Mouse (Mus musculus): ENCODE results near the gene Atxn2. TPM values are rescaled to one million over a fixed set of nuclear protein-coding genes. Genes with fewer than 3 reads are reported as not detected.
"Not testable (repeated sequence)": the region's sequence is repeated elsewhere in the genome, so short reads cannot be mapped to it uniquely, and the experiment has no call there.

Gene Atxn2
- polyA plus RNA-seq, 1 experiment from 2014 or later, result 77.1 TPM

DNA sequence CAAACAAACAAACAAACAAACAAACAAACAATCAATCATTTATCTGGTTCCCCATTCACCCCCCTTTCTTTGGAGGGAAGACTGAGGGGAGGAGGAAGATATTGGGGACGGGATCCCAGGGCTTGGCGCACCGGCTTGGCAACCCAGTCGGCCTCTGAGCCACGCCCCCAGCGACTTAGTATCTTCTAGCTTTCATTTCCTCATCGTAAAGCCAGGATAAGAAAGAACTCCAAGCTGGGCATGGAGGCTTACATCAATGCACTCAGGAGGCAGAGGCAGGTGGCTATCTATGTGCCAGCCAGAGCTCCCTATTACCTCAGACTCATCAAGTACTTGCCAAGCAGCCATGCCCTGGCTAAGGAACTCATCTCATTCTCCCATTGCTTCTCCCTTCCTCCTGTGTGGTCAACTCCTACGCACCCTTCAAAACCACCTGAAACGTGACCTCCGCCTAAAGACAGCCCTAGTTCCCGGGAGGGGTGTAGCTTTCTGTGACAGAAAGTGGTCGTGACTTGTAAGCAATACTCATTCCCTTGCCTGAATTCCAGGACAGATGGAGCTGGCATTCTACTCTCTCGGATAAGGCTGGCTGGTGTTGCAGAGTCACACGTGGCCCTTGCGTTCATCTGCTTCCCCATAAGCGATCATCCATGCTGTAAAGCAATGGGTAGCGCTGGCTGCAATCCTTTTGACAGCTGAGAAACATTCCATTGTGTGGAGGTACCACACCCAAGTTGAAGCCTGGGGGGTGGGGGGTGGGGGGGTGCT lies 132.2 kb downstream of the Atxn2 start:
- H3K27ac ChIP-seq, result no peak overlapping the region
- 16% methylated on average over 17 of the region's 17 CpGs for WGBS
- ATAC-seq (ENCODE audit: low FRiP score), result no peak
- H3K4me2 ChIP-seq, result peak overlapping the region; percentile 84
- H3K9me3 ChIP-seq, result no peaks in the 10 kb centered on the region
- peaks cover 72% of the 10 kb centered on the region for H3K27me3 ChIP-seq
- 0 out of 2 replicates have a peak overlapping the region, but pooled peaks have one; percentile 52 for H3K9ac ChIP-seq
- peak overlapping the region; percentile 45 for H3K4me3 ChIP-seq (replicated peaks)
- no peaks in the 10 kb centered on the region for H3K36me3 ChIP-seq (replicated peaks)
- H3K4me1 ChIP-seq, result peaks cover 26% of the 10 kb centered on the region

DNA sequence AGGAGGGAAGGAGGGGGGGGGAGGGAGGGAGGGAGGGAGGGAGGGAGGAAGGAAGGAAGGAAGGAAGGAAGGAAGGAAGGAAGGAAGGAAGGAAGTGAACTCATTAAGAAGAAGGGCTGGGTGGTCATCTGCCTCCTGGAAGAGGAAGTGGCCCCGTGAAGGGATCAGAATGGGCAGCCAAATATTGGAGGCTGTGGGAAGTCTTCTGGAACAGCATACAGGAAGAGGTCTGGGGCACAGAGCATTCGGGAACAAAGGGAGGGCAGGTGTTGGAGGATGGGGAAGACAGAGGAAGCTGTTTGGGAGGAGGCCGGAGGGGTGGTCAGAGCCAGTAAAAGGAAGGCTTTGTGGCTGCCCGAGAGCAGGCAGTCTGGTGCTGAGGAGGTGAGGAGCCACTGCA lies 134.2 kb downstream of the Atxn2 start:
- Histone ChIP-seq H3K36me3 (replicated peaks) (no peaks in the 10 kb centered on the region), H3K4me3 (replicated peaks) (no peak overlapping the region), H3K4me2 (no peak overlapping the region), H3K27me3 (peaks cover 55% of the 10 kb centered on the region), H3K4me1 (peaks cover 29% of the 10 kb centered on the region), H3K9ac (no peak overlapping the region; the same call in 1 of the 2 replicates), H3K9me3 (no peaks in the 10 kb centered on the region), H3K27ac (no peak overlapping the region)
- no peak for ATAC-seq (ENCODE audit: low FRiP score)
- WGBS, result 39% methylated on average over 4 of the region's 4 CpGs

DNA sequence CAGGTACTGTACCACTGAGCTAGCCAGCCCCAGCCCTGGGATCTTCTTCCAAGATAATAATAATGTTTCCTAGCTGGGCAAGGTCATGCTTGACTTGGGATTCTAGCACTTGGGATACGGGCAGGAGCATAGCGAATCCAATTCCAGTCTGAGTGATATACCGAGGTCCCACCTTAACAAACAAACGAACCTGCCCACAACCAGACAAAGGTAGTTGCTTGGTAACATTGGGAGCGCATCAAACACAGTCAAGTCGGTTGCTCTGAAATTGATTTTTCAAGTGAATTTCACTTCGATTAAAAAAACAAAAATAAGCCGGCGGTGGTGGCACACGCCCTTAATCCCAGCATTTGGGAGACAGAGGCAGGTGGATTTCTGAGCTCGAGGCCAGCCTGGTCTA lies 135.2 kb downstream of the Atxn2 start:
- peaks cover 38% of the 10 kb centered on the region for H3K4me1 ChIP-seq
- no peak overlapping the region for H3K4me3 ChIP-seq (replicated peaks)
- H3K27me3 ChIP-seq, result peaks cover 49% of the 10 kb centered on the region
- no peak overlapping the region for H3K9ac ChIP-seq
- no peak overlapping the region for H3K4me2 ChIP-seq
- peaks cover 4% of the 10 kb centered on the region for H3K36me3 ChIP-seq (replicated peaks)
- H3K9me3 ChIP-seq, result no peaks in the 10 kb centered on the region
- WGBS, result 84% methylated on average over 11 of the region's 11 CpGs
- no peak for ATAC-seq (ENCODE audit: low FRiP score)
- no peak overlapping the region for H3K27ac ChIP-seq

DNA sequence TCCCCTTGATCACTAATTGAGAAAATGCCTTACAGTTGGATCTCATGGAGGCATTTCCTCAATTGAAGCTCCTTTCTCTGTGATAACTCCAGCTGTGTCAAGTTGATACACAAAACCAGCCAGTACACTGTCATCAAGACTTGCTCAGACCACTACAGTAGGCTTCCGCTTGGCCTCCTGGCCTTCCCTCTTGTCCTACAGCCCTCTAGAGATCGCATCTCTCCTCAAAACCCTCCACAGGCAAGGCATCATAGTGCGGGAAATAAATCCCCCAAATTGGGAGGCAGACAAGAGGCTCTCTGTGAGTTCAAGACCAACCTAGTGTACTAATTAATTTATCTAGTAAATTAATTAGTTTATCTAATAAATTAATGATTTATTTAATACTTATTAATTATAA lies 136.1 kb downstream of the Atxn2 start:
- WGBS, result 80% methylated on average over 3 of the region's 3 CpGs
- H3K27ac ChIP-seq; ATAC-seq (ENCODE audit: low FRiP score); H3K4me2 ChIP-seq; H3K9ac ChIP-seq; H3K9me3 ChIP-seq; H3K4me3 ChIP-seq (replicated peaks): not testable (repeated sequence)
- peaks cover 40% of the 10 kb centered on the region for H3K27me3 ChIP-seq
- peaks cover 41% of the 10 kb centered on the region for H3K4me1 ChIP-seq
- peaks cover 14% of the 10 kb centered on the region for H3K36me3 ChIP-seq (replicated peaks)

DNA sequence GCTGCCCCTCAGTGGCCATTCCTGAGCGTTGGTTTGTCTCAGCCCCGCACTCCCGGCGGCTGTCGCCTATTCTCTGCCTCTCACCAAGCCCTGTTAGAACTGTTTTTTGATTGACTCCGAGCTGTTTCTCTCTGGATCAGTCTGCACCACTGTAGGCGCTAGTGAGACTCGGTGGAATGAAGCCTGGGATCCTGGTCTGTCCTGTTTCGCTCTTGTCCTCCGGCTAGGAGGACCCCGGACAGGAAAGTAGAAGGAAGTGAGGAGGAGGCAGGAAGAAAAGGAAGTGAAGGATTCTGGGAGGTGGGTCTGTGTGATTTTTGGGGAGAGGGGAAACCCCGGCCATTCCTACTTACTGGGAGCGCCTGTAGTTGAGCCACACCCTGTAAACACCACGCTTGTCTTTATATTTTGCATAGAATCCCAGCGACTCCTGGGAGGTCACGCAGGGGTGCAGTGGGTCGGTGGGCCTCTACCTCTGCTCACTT lies 136.9 kb downstream of the Atxn2 start:
- Histone ChIP-seq H3K4me3 (replicated peaks) (peak overlapping the region; percentile 92), H3K27me3 (peaks cover 34% of the 10 kb centered on the region), H3K9ac (peak overlapping the region; percentile 80), H3K36me3 (replicated peaks) (peaks cover 22% of the 10 kb centered on the region), H3K4me2 (peak overlapping the region; percentile 69), H3K4me1 (peaks cover 34% of the 10 kb centered on the region), H3K9me3 (no peaks in the 10 kb centered on the region), H3K27ac (peak overlapping the region; percentile 70)
- ATAC-seq (ENCODE audit: low FRiP score), result no peak
- under 1% methylated on average over 17 of the region's 17 CpGs for WGBS

DNA sequence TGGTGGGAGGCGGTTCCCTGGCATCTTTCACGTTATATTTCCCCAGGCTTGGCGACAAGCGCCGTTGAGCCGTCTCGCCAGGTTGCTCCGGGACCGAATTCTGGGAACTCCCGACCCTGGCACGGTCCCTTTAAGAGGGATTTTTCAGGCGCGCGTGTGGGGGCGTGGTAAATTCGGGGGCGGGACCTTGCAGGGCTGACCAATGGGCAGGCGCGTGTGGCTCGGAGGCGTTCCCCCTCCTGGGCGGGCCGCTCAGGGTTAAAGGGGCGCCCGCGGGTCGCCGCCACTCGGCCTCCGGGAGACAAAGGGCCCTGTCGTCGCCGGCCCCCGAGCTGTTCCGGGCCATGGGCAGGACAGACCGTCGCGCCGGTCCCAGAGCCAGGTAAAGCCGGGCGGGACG lies 137.6 kb downstream of the Atxn2 start, which contains the start of gene Pheta1:
Pheta1 (plus strand) TSS at position 242 of the 400 bp plus-strand sequence.
- Histone ChIP-seq H3K9me3 (no peaks in the 10 kb centered on the region), H3K4me1 (peaks cover 34% of the 10 kb centered on the region), H3K36me3 (replicated peaks) (peaks cover 29% of the 10 kb centered on the region), H3K9ac (peak within 1 kb of the TSS; percentile 80), H3K4me2 (peak within 1 kb of the TSS; percentile 69), H3K27me3 (peaks cover 27% of the 10 kb centered on the region), H3K27ac (peak within 1 kb of the TSS; percentile 73), H3K4me3 (replicated peaks) (peak within 1 kb of the TSS; percentile 92)
- peak; percentile 94 for ATAC-seq (ENCODE audit: low FRiP score)
- WGBS, result under 1% methylated on average over 41 of the region's 42 CpGs

DNA sequence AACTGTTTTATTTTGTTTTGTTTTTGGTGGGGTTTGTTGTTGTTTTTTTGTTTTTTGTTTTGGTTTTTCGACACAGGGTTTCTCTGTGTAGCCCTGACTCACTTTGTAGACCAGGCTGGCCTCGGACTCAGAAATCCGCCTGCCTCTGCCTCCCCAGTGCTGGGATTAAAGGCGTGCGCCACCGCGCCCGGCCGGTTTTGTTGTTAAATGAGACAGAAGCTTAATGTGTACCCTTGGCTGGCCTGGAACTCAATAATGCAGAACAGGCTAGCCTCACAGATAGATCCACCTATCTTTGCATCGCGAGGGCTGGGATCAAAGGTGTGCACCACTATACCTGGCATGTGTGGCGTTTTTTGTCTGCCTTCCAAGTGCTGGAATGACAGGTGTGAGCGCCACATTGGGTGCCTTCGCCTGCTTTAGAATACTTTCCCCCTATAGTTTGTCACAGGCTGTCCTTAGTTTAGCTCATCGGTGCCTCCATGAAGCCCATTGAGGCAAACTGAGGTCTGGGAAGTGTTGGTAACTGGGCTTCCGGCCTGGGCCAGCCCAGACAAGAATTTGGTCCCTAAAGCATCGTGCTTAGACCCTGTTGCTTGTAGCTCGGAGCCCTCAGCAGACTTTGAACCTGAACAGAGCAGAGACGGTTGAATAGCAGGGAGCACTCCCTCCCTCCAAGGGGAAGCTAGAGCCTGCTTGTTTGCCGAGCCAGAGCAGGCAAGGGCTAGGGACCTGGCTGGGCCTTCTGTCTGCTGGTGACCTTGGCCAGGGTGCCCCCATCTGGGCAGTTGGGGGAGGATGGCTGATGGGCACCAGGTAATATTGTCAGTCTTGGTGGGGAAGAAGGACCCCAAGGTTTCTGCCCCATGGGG lies 138.6 kb downstream of the Atxn2 start:
- peaks cover 44% of the 10 kb centered on the region for H3K4me1 ChIP-seq

DNA sequence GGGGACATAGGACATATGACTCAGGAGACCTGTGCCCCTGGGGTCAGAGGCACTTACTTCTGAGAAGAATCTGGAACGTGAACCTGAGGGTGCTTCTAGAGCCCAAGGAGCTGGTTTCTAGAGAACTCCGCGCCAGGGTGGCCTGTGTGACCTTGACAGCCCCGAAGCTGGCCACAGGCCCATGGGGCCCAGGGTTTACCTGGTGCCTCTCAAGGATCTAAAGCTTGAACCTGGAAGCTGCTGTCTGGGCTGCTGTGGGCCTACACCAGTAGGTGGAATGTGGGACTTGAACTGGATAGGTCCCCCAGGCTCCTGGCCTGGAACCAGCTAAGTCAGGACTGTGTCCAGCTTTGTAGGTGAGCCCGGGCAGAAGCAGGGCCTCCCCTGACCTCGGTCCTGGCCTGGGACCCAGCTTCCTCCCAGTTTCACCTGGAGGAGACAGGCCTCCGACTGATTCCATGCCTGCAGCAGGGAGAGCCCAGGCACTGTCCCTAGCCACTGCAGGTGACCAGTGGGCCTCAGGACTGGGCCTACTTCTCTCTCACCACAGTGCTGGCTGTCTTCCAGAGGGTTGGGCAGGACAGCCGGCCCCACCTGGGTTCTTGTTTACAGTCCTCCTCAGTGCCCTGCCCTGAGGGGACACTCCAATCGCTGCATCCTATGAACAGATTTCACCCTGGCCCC lies 142.4 kb downstream of the Atxn2 start:
- H3K27ac ChIP-seq, result peak overlapping the region; percentile 56; the same call in 1 of the 2 replicates
- H3K4me3 ChIP-seq (replicated peaks), result no peak overlapping the region
- no peak overlapping the region for H3K4me2 ChIP-seq
- H3K9me3 ChIP-seq, result no peaks in the 10 kb centered on the region
- H3K27me3 ChIP-seq, result no peaks in the 10 kb centered on the region
- H3K4me1 ChIP-seq, result peaks cover 38% of the 10 kb centered on the region
- 89% methylated on average over 9 of the region's 9 CpGs for WGBS
- H3K36me3 ChIP-seq (replicated peaks), result peaks cover 45% of the 10 kb centered on the region
- H3K9ac ChIP-seq, result no peak overlapping the region
- no peak for ATAC-seq (ENCODE audit: low FRiP score)

More for the DNA sequence above, 138.6 kb downstream of the Atxn2 start:
- H3K27me3 ChIP-seq, result peaks cover 18% of the 10 kb centered on the region
- H3K4me2 ChIP-seq, result peak overlapping the region; percentile 69
- peak overlapping the region; percentile 80 for H3K9ac ChIP-seq
- 44% methylated on average over 20 of the region's 20 CpGs for WGBS
- H3K9me3 ChIP-seq, result no peaks in the 10 kb centered on the region
- H3K36me3 ChIP-seq (replicated peaks), result peaks cover 38% of the 10 kb centered on the region
- no peak for ATAC-seq (ENCODE audit: low FRiP score)
- peak overlapping the region; percentile 92 for H3K4me3 ChIP-seq (replicated peaks)
- no peak overlapping the region for H3K27ac ChIP-seq

DNA sequence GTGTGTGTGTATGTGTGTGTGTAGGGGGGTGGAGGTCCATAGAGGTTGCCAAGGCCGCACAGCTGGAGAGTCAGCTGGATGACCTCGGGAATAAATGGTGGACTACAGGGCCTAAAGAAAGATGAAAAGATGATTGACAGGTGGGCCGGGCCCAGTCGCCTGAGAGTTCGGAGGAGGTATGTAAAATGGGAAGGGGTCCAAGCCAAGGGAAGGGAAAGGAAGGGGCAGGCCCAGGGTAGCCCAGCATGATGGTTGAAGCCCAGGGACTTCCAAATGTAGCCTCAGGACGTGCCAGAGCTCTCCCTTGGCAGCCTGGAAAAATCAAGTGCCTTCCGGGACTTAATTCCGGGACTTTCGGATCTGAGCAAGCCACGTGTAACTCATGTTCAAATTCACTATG lies 143.6 kb downstream of the Atxn2 start:
- Histone ChIP-seq H3K27ac (no peak overlapping the region), H3K4me3 (replicated peaks) (no peak overlapping the region), H3K27me3 (no peaks in the 10 kb centered on the region), H3K36me3 (replicated peaks) (peaks cover 48% of the 10 kb centered on the region), H3K4me2 (no peak overlapping the region), H3K9ac (no peak overlapping the region), H3K4me1 (peaks cover 34% of the 10 kb centered on the region), H3K9me3 (no peaks in the 10 kb centered on the region)
- ATAC-seq (ENCODE audit: low FRiP score), result no peak
- 60% methylated on average over 10 of the region's 10 CpGs for WGBS

DNA sequence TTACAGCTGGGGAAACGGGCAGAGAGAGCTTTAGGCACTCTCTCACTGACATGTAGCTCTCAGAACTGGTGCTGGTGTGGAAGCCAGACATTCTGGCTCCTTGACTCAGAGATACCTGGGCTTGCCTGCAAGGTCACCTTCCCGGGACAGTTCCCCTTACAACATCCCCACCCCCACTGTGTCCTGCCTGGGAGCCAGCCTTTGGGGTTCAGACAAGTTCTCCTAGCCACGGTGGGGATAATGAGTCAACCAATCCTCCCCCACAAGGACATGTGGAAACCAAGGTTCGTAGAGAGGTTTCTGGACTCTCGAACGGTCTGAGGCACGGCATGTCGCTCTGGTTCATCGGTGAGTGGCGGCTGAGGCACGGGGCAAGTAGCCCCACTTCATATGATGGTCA lies 145.6 kb downstream of the Atxn2 start:
- no peaks in the 10 kb centered on the region for H3K27me3 ChIP-seq
- no peak overlapping the region for H3K4me2 ChIP-seq
- 89% methylated on average over 11 of the region's 11 CpGs for WGBS
- H3K9ac ChIP-seq, result no peak overlapping the region
- no peak overlapping the region for H3K27ac ChIP-seq
- peaks cover 6% of the 10 kb centered on the region; the same call in 1 of the 2 replicates for H3K9me3 ChIP-seq
- peaks cover 15% of the 10 kb centered on the region for H3K4me1 ChIP-seq
- no peak for ATAC-seq (ENCODE audit: low FRiP score)
- H3K4me3 ChIP-seq (replicated peaks), result no peak overlapping the region
- H3K36me3 ChIP-seq (replicated peaks), result peaks cover 49% of the 10 kb centered on the region

DNA sequence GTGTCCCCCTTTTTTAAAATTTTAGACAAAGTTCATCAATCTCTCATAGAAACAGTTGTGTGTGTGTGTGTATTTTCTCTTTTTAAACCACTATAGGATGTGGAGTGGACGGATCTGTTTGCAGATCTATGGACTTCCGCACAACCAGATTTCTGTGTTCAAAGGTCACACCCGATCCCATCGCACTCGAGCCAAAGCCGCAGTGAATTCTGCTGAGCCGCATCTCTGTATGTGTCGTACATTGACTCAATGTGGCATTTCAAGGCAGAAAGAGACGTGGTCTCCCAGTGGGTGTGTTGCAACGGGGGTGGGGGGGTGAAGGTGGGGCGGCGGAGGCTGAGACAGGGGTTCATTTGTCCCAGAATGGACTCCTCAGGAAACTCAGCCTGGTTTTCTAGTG lies 147.3 kb downstream of the Atxn2 start:
- peaks cover 6% of the 10 kb centered on the region; the same call in 1 of the 2 replicates for H3K9me3 ChIP-seq
- H3K4me2 ChIP-seq, result no peak overlapping the region
- peaks cover 15% of the 10 kb centered on the region for H3K4me1 ChIP-seq
- H3K9ac ChIP-seq, result no peak overlapping the region
- WGBS, result 91% methylated on average over 12 of the region's 12 CpGs
- no peak overlapping the region for H3K27ac ChIP-seq
- H3K27me3 ChIP-seq, result no peaks in the 10 kb centered on the region
- peaks cover 32% of the 10 kb centered on the region for H3K36me3 ChIP-seq (replicated peaks)
- no peak for ATAC-seq (ENCODE audit: low FRiP score)
- no peak overlapping the region for H3K4me3 ChIP-seq (replicated peaks)

DNA sequence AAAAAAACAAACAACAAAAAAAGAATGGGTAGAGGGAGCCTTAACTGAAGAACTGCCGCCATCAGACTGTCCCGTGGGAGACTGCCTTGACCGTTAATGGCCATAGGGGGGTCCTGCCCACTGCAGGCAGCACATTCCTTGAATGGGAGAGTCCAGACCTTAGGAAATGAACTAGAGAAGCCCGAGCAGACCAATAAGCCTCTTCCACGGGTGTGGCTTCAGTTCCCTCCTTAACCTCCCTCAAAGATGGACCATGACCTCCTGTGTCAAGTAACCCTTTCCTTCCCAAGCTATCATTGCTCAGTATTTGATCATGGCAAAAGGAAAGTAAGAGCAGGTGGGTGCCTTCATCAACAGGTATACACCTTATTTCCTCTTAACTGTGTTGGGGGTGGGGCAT lies 150.8 kb downstream of the Atxn2 start:
- H3K27me3 ChIP-seq, result no peaks in the 10 kb centered on the region
- H3K4me1 ChIP-seq, result 0 out of 2 replicates have a peak, but pooled peaks cover 6% of the 10 kb centered on the region
- H3K9me3 ChIP-seq, result peaks cover 6% of the 10 kb centered on the region; the same call in 1 of the 2 replicates
- no peak overlapping the region for H3K9ac ChIP-seq
- WGBS, result 68% methylated on average over 5 of the region's 5 CpGs
- no peak for ATAC-seq (ENCODE audit: low FRiP score)
- peaks cover 17% of the 10 kb centered on the region for H3K36me3 ChIP-seq (replicated peaks)
- no peak overlapping the region for H3K4me2 ChIP-seq
- no peak overlapping the region for H3K27ac ChIP-seq
- no peak overlapping the region for H3K4me3 ChIP-seq (replicated peaks)

All from forebrain, embryonic 12.5 days (tissue).